Mouse (Mus musculus): ENCODE results near the gene Ncdn.

GRCm38 (mm10) chr4:126782512-126782911 is 29.3 kb upstream of the Ncdn start:
- TF ChIP-seq TCF12 (IDR thresholded peaks at IDR 0.05; ENCODE audit: insufficient read depth, poor library complexity, severe bottlenecking) (no peak), POLR2A (IDR thresholded peaks at IDR 0.05; ENCODE audit: insufficient read length, low read depth) (no peak), POLR2AphosphoS2 (IDR thresholded peaks at IDR 0.05; ENCODE audit: insufficient read length, low read depth) (no peak), REST (IDR thresholded peaks at IDR 0.05; ENCODE audit: insufficient read depth, insufficient read length) (no peak), MAX (IDR thresholded peaks at IDR 0.05; ENCODE audit: low read depth) (no peak), SRF (IDR thresholded peaks at IDR 0.05; ENCODE audit: control insufficient read depth, insufficient read length, low read depth) (no peak), MYOD1 (IDR thresholded peaks at IDR 0.05; ENCODE audit: control insufficient read depth in 1 of 3, insufficient read length in 2 of 3, low read depth in 2 of 3) (no peak), E2F4 (IDR thresholded peaks at IDR 0.05; ENCODE audit: insufficient read depth) (no peak), MYOG (IDR thresholded peaks at IDR 0.05; ENCODE audit: control insufficient read depth in 1 of 3, insufficient read depth in 1 of 3, insufficient read length in 2 of 3, low read depth in 2 of 3) (no peak), CEBPB (IDR thresholded peaks at IDR 0.05; ENCODE audit: insufficient read depth, poor library complexity, severe bottlenecking) (no peak), USF1 (IDR thresholded peaks at IDR 0.05; ENCODE audit: low read depth) (no peak)
